Mouse (Mus musculus): ENCODE data around the gene Plekha5.

GRCm38 (mm10) chr6:140490921-140491537, 67.2 kb downstream of the Plekha5 start:
- TF ChIP-seq CTCF (IDR thresholded peaks at IDR 0.05; ENCODE audit: low read depth, low read length) = no peak
- TF ChIP-seq POLR2A (IDR thresholded peaks at IDR 0.05; ENCODE audit: borderline replicate concordance, low read depth, low read length) = no peak

All from bone marrow macrophage, adult 2 months (primary cell).